Comparison of ENCODE assay signal across 12 mouse cellular contexts in the genomic region with DNA sequence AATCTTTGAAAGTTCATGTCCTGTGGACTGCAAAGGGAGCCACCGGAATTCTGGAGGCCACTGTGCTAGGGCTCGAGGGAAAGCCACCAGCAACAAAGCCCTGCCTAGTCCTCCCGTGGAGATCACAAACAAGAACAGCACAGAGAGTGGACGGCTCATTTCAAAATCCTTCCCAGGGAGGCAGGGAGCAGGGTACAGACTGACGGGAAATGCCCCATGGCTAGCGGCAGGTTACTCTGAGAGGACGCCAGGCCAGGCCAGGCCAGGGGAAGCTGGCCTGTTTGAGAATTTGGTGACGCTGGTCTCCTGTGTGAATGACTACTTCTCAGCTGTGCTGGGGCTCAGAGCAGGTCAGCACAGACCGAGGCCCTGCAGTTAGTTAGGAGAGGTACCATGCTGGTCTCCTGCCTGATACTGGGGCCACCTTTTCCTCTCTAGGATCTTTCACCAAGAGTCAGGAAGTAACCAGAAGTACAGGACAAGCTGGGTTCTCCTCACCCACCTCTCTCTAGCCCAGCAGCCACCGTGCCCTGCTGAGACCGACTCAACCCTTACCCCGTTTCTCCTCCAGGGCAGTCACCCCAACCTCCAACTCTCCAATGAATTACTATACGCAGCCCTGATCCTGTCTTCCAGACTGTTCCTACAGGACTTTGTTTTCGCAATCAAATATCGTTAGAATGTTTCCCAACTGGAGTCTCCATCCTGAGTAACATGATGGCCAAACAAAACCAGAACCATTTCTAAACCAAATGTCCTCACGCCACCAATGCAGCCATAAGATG.
"Had no signal": no experiment of that assay in that cellular context is flagged by ENCODE, and none has a peak within 500 bp of the region (broad histone marks: within the 10 kb centered on the region; RNA-seq: fewer than 3 reads in every experiment).

No protein-coding gene starts in this region.

- ATAC-seq: hindbrain, postnatal 0 days; midbrain, embryonic 13.5 days had no signal

- H3K27me3 ChIP-seq: limb, embryonic 13.5 days; lung, embryonic 15.5 days; stomach, embryonic 15.5 days had no signal

- H3K9ac ChIP-seq: limb, embryonic 13.5 days; lung, embryonic 15.5 days; midbrain, embryonic 13.5 days; stomach, embryonic 15.5 days had no signal

- H3K4me1 ChIP-seq: midbrain, embryonic 13.5 days had no signal

- DNase-seq: kidney, postnatal 4 days; left cerebral cortex, postnatal 4 days; lung, postnatal 36 days; right cerebral cortex, postnatal 4 days; thymus, adult 2 months; thymus, postnatal 25 days had no signal

- H3K4me2 ChIP-seq: limb, embryonic 13.5 days; lung, embryonic 15.5 days; midbrain, embryonic 13.5 days; stomach, embryonic 15.5 days had no signal

- H3K4me3 ChIP-seq: layer of hippocampus, adult 2 months; limb, embryonic 13.5 days; lung, embryonic 15.5 days; midbrain, embryonic 13.5 days; stomach, embryonic 15.5 days had no signal

- H3K9me3 ChIP-seq: limb, embryonic 13.5 days; lung, embryonic 15.5 days; midbrain, embryonic 13.5 days; stomach, embryonic 15.5 days had no signal

- H3K27ac ChIP-seq: hindbrain, postnatal 0 days; layer of hippocampus, adult 2 months; limb, embryonic 13.5 days; lung, embryonic 15.5 days; midbrain, embryonic 13.5 days; stomach, embryonic 15.5 days had no signal
